Mouse (Mus musculus): Measurements from ENCODE around the gene Hivep3.

Gene Hivep3

DNA sequence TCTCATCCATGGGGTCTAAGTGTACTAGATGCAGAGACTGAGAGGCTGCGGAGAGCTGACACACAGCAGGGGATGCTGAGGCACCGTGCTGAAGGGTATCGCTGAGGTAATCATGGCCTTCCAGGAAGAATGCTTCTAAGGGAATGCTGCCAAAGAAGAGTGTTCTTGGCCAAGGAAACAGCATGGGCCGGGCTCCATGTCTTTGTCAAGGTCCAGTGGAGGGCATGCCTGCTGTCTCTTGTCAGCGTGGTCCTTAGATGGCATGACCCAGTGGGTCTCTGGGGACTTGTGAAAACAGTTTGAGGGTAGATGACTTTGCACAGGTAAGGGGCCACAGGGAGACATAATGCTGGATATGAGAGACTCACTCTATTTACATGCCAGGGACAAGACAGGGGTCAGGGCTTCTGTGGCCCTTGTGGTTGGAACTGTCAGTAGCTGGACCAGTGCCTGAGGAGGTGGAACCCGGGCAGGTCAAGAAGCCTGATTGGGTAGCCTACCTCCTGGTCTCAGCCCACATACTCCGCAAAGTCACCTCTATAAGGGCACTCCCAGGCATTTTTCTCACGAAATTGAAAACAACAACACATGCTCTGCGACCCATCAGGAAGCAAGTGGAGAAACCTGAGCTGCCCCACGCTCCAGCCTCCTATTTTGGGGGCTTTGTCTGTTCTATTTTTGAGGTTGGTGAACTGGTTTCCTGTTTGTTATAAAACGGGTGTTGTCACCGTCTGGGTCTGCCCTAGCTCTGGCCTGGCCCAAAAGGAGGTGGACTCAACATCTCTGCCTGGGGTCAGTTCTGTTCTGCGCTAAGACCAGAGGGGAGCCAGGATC lies 177.7 kb downstream of the Hivep3 start:
- DNase-seq (ENCODE audit: low read depth), result no peak

DNA sequence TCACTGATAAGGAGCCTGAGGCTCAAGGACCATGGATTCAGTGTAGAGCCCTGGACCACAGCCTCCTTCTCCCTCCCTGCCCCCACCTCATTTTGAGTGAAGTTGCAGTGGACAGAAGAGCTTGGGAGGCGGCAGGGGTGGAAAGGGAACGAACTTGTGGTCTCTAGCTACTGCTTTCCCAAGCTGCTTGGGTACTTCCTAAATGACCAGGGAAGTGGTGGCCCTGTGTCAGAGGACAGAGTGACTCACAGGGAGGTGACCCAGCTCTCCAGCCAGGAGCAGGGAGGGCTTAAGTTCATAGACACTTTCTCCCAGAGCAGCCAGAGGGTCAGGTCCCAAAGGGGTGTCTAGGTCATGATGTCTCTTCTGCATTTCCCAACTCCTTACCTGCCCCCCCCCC lies 178.6 kb downstream of the Hivep3 start:
- DNase-seq (ENCODE audit: low read depth), result no peak

- no peak for DNase-seq (ENCODE audit: low read depth)
Measured at GRCm38 (mm10) chr4:119914194-119914593, 180.6 kb downstream of the Hivep3 start.

GRCm38 (mm10) chr4:119915069-119915468 lies 181.5 kb downstream of the Hivep3 start:
- no peak for DNase-seq (ENCODE audit: low read depth)

- DNase-seq (ENCODE audit: low read depth), result no peak
Measured at GRCm38 (mm10) chr4:119917502-119917901, 183.9 kb downstream of the Hivep3 start.

DNA sequence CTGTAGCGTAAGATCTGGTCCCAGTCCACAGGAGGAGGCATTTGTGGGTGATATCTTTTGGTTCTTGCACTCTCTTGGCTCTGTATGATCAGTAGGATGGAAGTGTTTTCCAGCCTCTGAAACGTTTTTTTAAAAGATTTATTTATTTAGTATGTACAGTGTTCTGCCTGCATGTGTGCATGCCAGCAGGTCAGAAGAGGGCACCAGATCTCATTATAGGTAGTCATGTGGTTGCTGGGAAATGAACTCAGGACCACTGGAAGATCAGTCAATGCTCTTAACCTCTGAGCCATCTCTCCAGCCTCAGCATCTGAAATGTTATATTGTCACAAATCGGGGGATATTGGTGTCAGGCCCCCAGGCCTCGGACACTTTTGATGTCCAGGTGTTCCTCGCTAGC lies 185.8 kb downstream of the Hivep3 start:
- no peak for DNase-seq (ENCODE audit: low read depth)

- no peak for DNase-seq (ENCODE audit: low read depth)
Measured at GRCm38 (mm10) chr4:119921022-119921717, 187.6 kb downstream of the Hivep3 start.

GRCm38 (mm10) chr4:119921723-119922266 lies 188.2 kb downstream of the Hivep3 start:
- no peak for DNase-seq (ENCODE audit: low read depth)

DNA sequence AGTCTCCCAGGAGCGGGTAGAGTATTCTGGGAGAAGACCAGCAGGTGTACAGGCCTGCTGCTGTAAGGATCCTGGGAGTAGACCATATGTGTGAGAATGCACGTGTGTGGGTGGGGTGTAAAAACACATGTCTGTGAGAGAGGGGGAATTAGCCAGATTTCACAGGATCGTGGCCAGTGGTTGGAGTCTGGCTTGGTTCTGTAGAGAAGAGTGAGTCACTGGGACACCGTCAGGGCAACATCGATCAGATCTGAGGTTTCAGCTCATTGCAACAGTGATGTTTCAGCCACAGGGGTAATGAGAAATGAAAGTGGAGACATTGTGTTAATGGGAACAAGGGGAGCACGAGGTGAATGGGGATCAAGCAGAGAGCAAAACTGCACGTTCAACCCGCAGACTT lies 189.4 kb downstream of the Hivep3 start:
- DNase-seq (ENCODE audit: low read depth), result no peak

- DNase-seq (ENCODE audit: low read depth), result no peak
Measured at GRCm38 (mm10) chr4:119923410-119923809, 189.8 kb downstream of the Hivep3 start.

GRCm38 (mm10) chr4:119925052-119925451 lies 191.5 kb downstream of the Hivep3 start:
- no peak for DNase-seq (ENCODE audit: low read depth)

DNA sequence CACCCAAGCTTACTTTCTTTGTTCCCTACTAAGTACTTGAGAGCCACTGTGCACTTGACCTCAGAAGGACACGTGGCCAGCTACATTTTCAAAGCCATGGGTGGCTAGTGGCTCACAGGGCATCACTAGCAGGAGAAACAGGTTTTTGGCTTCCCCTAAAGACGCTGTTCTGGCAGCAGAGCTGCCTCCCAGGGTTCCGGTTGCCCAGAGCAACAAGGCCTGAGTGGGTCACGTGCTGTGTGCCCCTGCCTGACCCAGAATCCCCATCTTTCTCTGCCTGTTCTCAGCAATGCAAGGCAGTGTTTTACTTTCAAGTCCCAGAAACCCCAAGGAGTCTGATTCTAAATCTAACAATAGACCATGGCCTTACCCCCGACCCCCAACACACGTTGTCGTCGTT lies 198.3 kb downstream of the Hivep3 start:
- DNase-seq (ENCODE audit: low read depth), result no peak

DNA sequence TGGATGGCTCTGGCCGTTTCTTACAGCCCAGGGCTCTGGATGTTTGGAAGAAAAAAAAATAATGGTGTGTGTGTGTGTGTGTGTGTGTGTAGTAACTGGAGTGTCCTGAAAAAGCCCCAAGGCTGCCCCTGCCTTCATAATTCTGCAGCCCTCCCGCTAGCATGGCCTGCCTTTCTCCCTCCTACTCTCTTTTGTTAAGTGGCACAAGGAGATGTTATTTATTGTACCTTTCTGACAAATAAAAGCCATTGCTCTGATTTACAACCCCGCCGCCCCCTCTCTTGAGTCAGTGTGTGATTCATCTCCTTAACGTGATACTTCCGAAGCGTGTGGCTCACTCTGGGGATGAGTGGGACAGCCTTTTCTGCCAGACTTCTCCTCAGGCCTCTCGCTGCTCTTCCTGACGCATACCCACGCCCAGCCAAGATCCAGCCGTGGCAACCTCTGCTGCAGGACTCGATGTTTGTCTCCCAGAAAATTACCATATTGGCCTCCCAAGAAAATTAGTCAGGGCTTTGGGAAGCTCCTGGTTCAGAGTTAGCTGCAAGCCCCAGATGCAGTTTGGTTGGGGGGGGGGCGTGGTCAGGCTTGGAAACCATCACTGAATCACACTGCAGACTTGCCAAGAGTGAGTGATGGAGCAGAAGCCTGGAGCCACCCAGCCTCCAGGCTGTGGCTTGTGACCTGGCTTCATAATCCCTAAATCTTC lies 199.1 kb downstream of the Hivep3 start:
- DNase-seq (ENCODE audit: low read depth), result no peak

DNA sequence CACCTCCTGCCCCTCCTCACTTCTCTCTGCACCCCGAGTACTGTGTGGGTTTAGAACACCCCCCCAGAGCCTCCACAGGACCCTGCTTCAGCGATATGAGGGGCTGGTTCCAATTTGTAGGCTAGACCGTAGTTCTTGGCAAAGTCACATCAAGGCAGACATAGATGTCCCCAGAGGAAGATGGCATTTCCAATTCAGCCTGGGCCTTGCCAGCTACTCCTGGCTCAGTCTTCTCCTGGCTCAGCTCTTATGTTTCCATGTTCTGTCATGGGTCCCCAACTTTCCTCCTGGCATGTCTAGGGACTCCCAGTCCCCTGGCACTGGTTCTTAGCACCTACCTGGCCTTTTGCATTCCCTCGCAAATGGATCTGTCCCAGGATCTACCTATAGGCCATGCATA lies 201.3 kb downstream of the Hivep3 start:
- no peak for DNase-seq (ENCODE audit: low read depth)

GRCm38 (mm10) chr4:119937876-119938275 lies 204.3 kb downstream of the Hivep3 start:
- DNase-seq (ENCODE audit: low read depth), result no peak

- no peak for DNase-seq (ENCODE audit: low read depth)
Measured at GRCm38 (mm10) chr4:119938518-119938917, 204.9 kb downstream of the Hivep3 start.

DNA sequence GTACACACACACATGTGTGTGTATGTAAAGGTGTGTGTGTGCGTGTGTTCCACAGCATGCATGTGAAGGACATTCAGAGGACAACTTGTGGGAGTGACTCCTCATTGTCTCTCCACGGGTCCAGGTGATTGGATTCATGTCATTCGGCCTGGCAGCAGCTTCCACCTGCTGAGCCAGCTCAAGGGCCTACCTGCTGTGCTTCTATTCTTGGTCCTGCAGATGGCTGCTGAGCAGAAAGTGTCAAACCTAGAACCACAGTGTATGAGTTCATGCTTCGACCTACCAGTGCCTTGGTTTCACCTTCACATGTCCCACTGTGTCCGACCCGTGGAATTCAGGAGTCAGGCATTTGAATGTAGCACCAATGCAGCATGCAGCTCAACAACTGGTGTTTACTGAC lies 206.2 kb downstream of the Hivep3 start:
- DNase-seq (ENCODE audit: low read depth), result no peak

GRCm38 (mm10) chr4:119946224-119946887 lies 212.8 kb downstream of the Hivep3 start:
- DNase-seq (ENCODE audit: low read depth), result no peak

DNA sequence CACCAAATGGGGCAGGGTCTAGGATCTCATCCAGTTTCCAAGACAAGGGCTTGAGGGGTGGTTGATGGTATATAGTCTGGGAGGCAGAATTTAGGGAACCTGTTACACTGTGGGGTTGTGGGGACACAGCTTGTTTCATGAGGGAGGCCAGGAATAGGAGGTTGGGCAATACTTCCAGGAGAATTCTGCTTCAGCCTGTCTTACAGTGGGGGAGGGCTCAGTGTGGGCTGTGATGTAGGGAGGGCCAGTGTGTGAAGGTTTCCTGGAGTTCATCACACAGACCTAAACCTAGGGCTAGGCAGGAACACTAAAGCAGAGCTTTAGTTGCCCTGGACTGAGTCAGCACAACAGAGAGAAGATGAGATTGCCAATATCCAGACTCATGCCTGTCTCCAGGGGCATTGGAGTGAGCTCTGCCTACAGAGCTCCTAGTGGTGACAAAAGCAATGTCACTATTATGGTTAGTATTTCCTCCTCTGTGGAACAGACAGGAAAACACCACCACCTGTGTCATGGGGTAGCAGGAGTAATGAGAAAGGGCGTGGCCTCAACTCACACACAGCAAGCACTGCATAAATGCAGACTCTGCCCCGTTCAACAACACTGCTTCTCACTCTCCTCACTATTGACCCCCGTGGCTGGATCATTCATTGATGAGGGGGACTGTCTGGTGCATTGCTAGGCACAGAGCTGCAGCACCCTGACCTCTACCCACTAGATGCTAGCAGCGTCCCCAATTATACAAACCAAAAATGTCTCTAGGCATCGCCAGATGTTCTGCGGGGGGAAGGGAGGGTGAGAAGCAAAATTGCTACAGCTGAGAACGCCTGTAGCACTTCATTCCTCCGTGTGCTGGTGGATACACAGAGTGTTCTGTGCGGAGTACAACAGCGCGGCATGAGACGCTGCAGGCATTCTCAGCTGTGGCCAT lies 213.9 kb downstream of the Hivep3 start:
- no peak for DNase-seq (ENCODE audit: low read depth)

- no peak for DNase-seq (ENCODE audit: low read depth)
Measured at GRCm38 (mm10) chr4:119948406-119948805, 214.8 kb downstream of the Hivep3 start.
